Mouse (Mus musculus) urinary bladder, postnatal 25 days (tissue): ENCODE data around the gene Kpna1.
"Not testable (repeated sequence)": the region's sequence is repeated elsewhere in the genome, so short reads cannot be mapped to it uniquely, and the experiment has no call there.

Source experiments
- DNase-seq: peaks from one replicate; pipeline ENCODE4 v3.0.0; 2022; ENCODE audit warnings: low spot score

Kpna1 gene

GRCm38 (mm10) chr16:35978450-35978849, at the start of gene Kpna1:
Gene Kpna1 (plus strand): TSS chr16:35978750.
- not testable (repeated sequence) for DNase-seq

- DNase-seq, result no peak
Observed at GRCm38 (mm10) chr16:35932179-35933055, 46.1 kb upstream of the Kpna1 start.

- DNase-seq, result no peak
Observed at GRCm38 (mm10) chr16:35933181-35933580, 45.4 kb upstream of the Kpna1 start.

- DNase-seq, result peak; percentile 44
Observed at GRCm38 (mm10) chr16:35938211-35939151, 40.1 kb upstream of the Kpna1 start, which contains the start of the genes Parp9 and Dtx3l. Gene Parp9 (plus strand): TSS chr16:35938470. Gene Dtx3l (minus strand): TSS chr16:35939151.

- peak; percentile 12 for DNase-seq
Observed at GRCm38 (mm10) chr16:35939261-35939660, 39.3 kb upstream of the Kpna1 start.

- DNase-seq, result peak; percentile 81
Observed at GRCm38 (mm10) chr16:35939690-35940089, 38.9 kb upstream of the Kpna1 start.

GRCm38 (mm10) chr16:35941382-35941781, 37.2 kb upstream of the Kpna1 start:
- no peak for DNase-seq

GRCm38 (mm10) chr16:35949264-35949663, 29.3 kb upstream of the Kpna1 start:
- no peak for DNase-seq

- DNase-seq, result no peak
Observed at GRCm38 (mm10) chr16:35951216-35951615, 27.3 kb upstream of the Kpna1 start.

GRCm38 (mm10) chr16:35952628-35953130, 25.9 kb upstream of the Kpna1 start:
- no peak for DNase-seq

GRCm38 (mm10) chr16:35965991-35966390, 12.6 kb upstream of the Kpna1 start:
- not testable (repeated sequence) for DNase-seq

GRCm38 (mm10) chr16:35966411-35967115, 12.0 kb upstream of the Kpna1 start:
- no peak for DNase-seq

GRCm38 (mm10) chr16:35967319-35967718, 11.2 kb upstream of the Kpna1 start:
- no peak for DNase-seq

GRCm38 (mm10) chr16:35968149-35968548, 10.4 kb upstream of the Kpna1 start:
- DNase-seq, result no peak

GRCm38 (mm10) chr16:35974021-35974420, 4.5 kb upstream of the Kpna1 start:
- DNase-seq, result no peak

GRCm38 (mm10) chr16:35981363-35981821, 2.8 kb downstream of the Kpna1 start:
- DNase-seq, result peak; percentile 100

- no peak for DNase-seq
Observed at GRCm38 (mm10) chr16:35982506-35982901, 4.0 kb downstream of the Kpna1 start.

GRCm38 (mm10) chr16:35982902-35983516, 4.5 kb downstream of the Kpna1 start:
- peak; percentile 89 for DNase-seq

GRCm38 (mm10) chr16:35983517-35984101, 5.1 kb downstream of the Kpna1 start:
- peak; percentile 47 for DNase-seq

- DNase-seq, result no peak
Observed at GRCm38 (mm10) chr16:35984471-35984870, 5.9 kb downstream of the Kpna1 start.

- no peak for DNase-seq
Observed at GRCm38 (mm10) chr16:35987930-35988329, 9.4 kb downstream of the Kpna1 start.
